Mouse (Mus musculus) hindbrain, embryonic 12.5 days (tissue): ENCODE measurements around the gene Sult2a4. TPM values are rescaled to one million over a fixed set of nuclear protein-coding genes. Genes with fewer than 3 reads are reported as not detected.
"Not testable (repeated sequence)": the region's sequence is repeated elsewhere in the genome, so short reads cannot be mapped to it uniquely, and the experiment has no call there.

Experiments used
- ATAC-seq: fragments of 200-750 bp; cut with Nextera tagmentation; 2 replicates; pipeline ENCODE4 v1.8.0; 2017; ENCODE audit warnings: moderate TSS enrichment; ENCODE audit not compliant: low FRiP score
- H3K27ac ChIP-seq: fragments of 300-500 bp; sonication (generic); 2 replicates; pipeline ENCODE4 v1.5.1; 2016; ENCODE audit warnings: mild to moderate bottlenecking
- H3K27me3 ChIP-seq: fragments of 300-500 bp; sonication (generic); 2 replicates; pipeline ENCODE4 v1.6.1; 2016; ENCODE audit warnings: mild to moderate bottlenecking
- H3K36me3 ChIP-seq: fragments of 300-500 bp; sonication (generic); 2 replicates; pipeline ENCODE4 v1.6.1; 2016; ENCODE audit warnings: mild to moderate bottlenecking
- H3K4me1 ChIP-seq: fragments of 300-500 bp; sonication (generic); 2 replicates; pipeline ENCODE4 v1.6.1; 2016
- H3K4me2 ChIP-seq: fragments of 300-500 bp; sonication (generic); replicated peaks from 2 replicates; pipeline ENCODE4 v1.6.1; 2016; ENCODE audit warnings: mild to moderate bottlenecking
- H3K4me3 ChIP-seq: fragments of 300-500 bp; sonication (generic); 2 replicates; pipeline ENCODE4 v1.5.1; 2016; ENCODE audit warnings: mild to moderate bottlenecking
- H3K9ac ChIP-seq: fragments of 300-500 bp; sonication (generic); 2 replicates; pipeline ENCODE4 v1.6.1; 2016; ENCODE audit warnings: mild to moderate bottlenecking, moderate library complexity
- H3K9me3 ChIP-seq: fragments of 300-500 bp; sonication (generic); replicated peaks from 2 replicates; pipeline ENCODE4 v1.6.1; 2016; ENCODE audit warnings: mild to moderate bottlenecking
- WGBS: fragments of 180-500 bp; shearing (Covaris S2); methylation state at CpG from one replicate; pipeline ENCODE4 v1.1.7; 2016; 5-methylcytosine and 5-hydroxymethylcytosine counted together
- polyA plus RNA-seq: library from polyadenylated mRNA; unstranded; fragments of >200 nt; fragmentation: Nextera tagmentation; extraction: Ambion mirVana; gene quantifications from 2 replicates; pipeline ENCODE4 v1.2.1, GENCODE M21; 2016

Sult2a4 gene
- polyA plus RNA-seq, result not detected in 2 replicates

GRCm38 (mm10) chr7:13989507-13989906, at the start of gene Sult2a4:
Gene Sult2a4 (minus strand): TSS chr7:13989607.
- not testable (repeated sequence) for H3K4me3 ChIP-seq, H3K27me3 ChIP-seq, H3K9me3 ChIP-seq, H3K36me3 ChIP-seq, H3K9ac ChIP-seq, H3K27ac ChIP-seq, H3K4me2 ChIP-seq, ATAC-seq, H3K4me1 ChIP-seq
- WGBS, result 91% methylated on average over 6 of the region's 6 CpGs

DNA sequence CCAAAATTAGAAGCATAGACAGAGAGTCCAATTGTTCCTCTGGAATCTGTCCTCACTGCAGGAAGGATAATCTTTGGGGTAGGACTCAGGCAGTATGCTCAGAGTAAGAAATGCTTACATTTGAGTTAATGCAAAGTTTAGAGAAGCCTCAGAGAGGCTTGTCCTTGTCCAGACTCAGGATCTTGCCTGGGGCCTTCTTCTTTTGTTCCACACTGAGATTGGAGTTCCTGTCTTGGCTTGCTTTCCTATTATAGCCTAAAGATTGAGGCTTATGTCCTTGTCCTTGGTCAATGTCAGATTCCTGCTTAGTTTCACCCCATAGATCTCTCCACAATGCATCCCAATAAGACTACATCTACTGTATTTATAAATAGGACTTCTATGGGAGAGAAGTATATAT, 41.4 kb upstream of the Sult2a4 start:
- not testable (repeated sequence) for H3K4me2 ChIP-seq, H3K27ac ChIP-seq, H3K36me3 ChIP-seq, H3K27me3 ChIP-seq, ATAC-seq, H3K4me3 ChIP-seq, H3K4me1 ChIP-seq, H3K9ac ChIP-seq
- H3K9me3 ChIP-seq, result peaks cover 17% of the 10 kb centered on the region; the same call in 1 of the 2 replicates

DNA sequence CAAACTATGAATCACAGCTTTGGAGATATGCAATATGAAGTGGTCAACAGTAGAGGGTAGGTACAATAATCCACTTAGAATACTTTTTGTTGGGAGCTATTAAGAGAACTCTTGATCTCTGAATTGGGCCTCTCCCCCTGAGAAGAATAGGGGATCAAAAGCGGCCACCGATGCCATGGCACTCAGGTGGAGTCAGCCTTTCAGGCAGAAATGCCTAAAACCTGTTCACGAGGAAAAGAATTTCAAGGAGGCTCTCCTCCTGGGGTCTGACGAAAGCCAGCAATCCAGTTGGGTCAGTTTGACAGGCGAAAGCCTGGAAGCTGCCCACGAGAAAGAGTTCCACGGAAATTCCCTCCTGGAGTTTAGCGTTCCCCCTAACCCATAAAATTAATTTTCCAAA, 23.7 kb upstream of the Sult2a4 start:
- peaks cover 16% of the 10 kb centered on the region for H3K9me3 ChIP-seq
- no peaks in the 10 kb centered on the region for H3K36me3 ChIP-seq
- H3K9ac ChIP-seq, result no peak overlapping the region
- no peak for ATAC-seq
- H3K4me3 ChIP-seq, result no peak overlapping the region
- no peaks in the 10 kb centered on the region for H3K27me3 ChIP-seq
- WGBS, result 89% methylated on average over 8 of the region's 8 CpGs
- H3K4me1 ChIP-seq, result no peaks in the 10 kb centered on the region
- H3K27ac ChIP-seq, result no peak overlapping the region
- H3K4me2 ChIP-seq, result no peak overlapping the region

GRCm38 (mm10) chr7:14010686-14011085, 21.3 kb upstream of the Sult2a4 start:
- H3K27me3 ChIP-seq, H3K9ac ChIP-seq, H3K27ac ChIP-seq, H3K4me3 ChIP-seq, H3K4me2 ChIP-seq, H3K36me3 ChIP-seq, H3K4me1 ChIP-seq, ATAC-seq, H3K9me3 ChIP-seq: not testable (repeated sequence)

Other genes starting within 250 kb of the Sult2a4 start
- not detected in 2 replicates for gene Sult2a1, start 152.2 kb downstream of the Sult2a4 start, polyA plus RNA-seq
- not detected in 2 replicates for gene Sult2a3, start 133.4 kb upstream of the Sult2a4 start, polyA plus RNA-seq